Mouse (Mus musculus): ENCODE results near the gene Nod1.

Gene Nod1

DNA sequence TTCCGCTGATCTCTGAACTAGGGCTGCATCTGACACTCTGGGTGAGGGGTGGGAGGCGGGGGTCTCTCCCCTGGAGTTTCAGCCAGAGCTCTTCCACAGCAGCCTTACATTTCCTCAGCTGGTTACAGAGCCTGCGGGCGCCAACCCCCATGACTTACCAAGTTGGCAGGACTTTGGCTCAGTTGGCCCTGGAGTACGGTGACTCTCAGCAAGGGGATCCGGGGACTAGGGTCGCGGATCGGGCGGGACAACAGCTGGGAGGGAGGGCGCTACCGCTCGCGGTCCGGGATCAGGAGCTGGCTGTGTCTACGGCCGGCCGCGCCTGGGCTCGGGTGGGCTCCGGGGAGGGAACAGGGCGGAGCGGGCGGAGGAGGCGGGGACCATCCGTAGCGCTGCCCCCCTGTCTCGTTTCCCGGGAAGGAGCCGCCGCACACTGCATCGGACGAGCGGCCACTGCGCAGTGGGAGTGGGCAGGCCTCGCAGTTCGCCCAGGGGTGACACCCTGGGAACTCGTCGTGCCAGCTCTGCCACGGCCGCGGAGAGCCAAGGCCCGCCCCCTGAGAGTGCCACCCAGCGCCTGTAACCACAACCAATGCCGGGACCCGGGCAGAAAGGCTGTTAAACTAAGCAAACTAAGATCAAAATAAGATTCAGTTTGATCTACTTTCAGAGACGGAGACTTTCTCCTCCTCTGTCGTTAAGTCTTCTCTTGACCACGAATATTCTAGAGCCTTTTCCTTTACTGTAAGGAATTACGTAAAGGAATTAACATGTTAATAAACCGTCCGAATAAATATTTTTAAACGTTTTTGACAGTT lies at the start of gene Nod1:
Gene Nod1 (minus strand): TSS at position 502 of the 818 bp plus-strand sequence.
- DNase-seq (ENCODE audit: low read depth, low spot score), result no peak

- no peak for DNase-seq (ENCODE audit: low read depth, low spot score)
Observed at GRCm38 (mm10) chr6:55021806-55022205, 49.4 kb upstream of the Nod1 start.

DNA sequence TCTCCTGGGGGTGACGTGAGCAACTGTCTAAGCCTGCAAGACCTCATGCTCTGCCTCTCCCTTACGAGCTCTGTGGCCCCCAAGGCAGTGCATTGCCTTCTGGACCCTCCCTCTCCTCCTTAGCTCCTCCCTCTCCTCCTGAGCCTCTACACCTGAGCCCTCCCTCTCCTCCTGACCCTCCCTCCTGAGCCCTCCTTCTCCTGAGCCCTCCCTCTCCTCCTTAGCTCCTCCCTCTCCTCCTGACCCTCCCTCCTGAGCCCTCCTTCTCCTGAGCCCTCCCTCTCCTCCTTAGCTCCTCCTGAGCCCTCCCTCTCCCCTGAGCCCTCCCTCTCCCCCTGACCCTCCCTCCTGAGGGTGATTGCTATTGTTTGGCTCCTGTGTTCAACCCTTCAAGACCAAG lies 46.0 kb upstream of the Nod1 start:
- no peak for DNase-seq (ENCODE audit: low read depth, low spot score)

DNA sequence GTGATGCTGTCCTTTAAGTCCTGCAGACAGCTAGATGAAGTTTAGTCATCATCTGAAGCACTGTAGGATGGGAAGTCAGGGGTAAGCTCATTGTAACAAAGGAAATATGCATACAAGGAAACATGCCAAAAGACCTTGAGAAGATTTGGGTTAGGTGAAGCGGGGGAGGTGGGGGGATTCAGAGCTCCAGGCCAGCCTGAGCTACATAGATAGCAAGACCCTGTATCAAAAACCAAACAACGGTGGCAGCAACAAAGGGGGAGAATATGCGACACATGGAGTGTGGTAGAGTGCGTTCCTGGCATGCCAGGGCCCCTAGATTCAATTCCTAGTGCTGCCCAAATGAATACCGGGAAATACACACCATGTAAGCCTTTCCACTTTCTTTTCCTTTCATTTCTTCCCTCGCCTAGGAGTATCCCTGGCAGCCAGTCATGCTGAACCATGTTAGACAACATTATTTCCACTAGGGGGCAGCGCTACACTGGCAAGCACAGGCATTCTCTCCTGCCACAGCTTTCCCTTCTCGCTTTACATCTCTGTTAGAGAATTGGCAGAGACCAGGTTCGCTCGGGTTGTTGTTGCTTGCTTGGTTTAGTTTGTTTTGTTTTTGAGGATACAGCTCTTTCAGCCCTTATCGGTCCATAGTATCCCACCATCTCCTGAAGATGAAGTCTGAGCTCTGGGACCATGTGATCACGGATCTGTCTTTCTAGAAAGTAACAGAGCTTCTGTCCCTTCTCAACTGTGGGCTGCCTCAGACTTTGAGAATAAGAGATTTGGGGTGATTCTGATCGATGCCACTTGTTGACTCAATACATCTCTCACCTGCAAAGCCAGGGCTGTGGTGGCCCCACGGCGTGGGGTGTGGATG lies 44.5 kb upstream of the Nod1 start:
- peak; percentile 68 for DNase-seq (ENCODE audit: low read depth, low spot score)

DNA sequence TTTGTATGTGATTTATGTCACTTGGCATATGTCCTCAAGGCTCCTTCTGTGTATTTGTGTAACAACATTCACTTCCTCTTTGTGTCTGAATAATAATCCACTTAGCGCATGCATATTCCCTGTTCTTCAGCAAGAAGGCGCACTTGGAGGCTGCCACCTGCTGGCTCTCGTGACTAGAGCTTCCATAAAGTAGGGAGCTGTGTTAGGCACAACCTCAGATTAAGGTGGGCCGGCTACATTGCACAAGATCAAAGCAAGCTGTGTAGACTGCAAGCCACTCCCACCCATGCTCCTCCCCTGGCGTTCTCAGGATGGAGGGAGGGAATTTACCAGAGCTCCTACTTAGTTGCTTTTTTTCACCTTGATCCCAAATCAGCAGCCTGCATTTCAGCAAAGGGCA lies 43.8 kb upstream of the Nod1 start:
- DNase-seq (ENCODE audit: low read depth, low spot score), result no peak

GRCm38 (mm10) chr6:55014184-55014583 lies 41.8 kb upstream of the Nod1 start:
- DNase-seq (ENCODE audit: low read depth, low spot score), result no peak

- no peak for DNase-seq (ENCODE audit: low read depth, low spot score)
Observed at GRCm38 (mm10) chr6:55012516-55012915, 40.1 kb upstream of the Nod1 start.

DNA sequence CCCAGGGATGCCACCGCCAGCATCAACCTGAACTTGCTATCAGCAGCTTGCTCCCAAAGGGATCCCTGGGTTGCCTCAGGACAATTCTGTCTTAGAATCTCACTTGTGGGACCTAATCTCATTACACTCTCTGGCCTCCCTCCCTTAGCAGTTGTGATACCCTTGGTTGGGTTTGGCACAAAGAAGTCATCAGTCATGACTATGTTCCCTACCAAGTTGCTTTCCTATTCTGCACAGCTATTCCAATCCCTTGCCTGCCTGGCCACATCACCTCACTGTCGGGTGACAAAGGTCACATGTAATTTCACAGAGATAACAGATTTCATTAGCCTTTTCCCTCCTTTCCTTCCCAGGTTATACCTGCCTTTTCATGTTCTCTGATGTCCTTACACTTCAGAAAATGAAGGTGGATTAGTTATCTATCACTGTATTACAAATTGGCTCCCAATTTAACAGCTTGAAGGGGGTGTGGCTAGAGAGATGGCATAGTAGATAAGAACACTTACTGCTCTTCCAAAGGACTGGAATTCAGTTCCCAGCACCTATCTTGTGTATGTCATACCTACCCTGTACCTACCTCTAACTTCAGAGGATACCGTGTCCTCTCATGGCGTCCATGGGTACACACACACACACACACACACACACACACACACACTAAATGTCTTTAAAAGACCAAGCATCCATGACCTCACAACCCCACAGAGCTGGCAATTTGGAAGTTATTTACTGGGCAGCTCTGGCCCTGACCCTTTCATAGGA lies 38.1 kb upstream of the Nod1 start:
- DNase-seq (ENCODE audit: low read depth, low spot score), result no peak

DNA sequence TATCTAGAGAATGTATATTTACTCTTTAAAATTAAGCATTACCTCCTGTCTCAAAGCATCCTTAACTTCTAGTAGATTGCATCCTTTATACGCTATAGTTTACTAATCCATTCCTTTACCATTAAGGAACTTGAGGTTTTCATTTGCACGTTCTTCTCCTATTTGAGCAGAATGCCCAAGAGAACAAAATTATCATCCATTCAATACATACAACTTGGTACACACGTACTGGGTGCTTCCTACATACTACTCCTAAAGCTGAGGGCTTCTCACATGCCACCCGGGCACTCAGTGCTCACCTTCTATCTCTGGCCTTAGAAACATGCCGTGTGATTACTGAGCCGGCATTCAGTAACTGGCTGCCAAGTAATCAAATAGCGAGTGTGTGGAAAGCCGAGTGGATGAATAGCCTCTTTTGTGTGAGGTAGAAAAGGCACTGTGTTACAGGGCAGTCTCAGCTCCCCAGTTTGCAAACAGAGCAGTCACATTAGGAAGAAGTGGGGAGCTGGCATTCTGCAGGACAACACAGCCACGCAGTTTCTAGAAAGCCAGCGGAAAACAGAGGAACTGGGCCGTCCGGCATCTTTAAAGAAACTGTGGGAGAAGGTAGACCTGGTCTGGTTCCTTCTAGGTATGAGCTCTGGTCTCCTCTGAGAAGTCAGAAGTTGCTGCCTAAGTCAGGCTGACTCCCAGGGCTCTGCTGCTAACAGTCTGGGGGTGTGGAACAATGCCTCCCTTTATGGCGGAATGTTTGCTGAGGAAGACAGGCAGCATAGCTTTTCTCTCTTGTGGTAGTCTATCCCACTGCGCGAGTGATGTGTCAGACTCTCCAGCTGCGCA lies 37.2 kb upstream of the Nod1 start:
- DNase-seq (ENCODE audit: low read depth, low spot score), result no peak

- no peak for DNase-seq (ENCODE audit: low read depth, low spot score)
Observed at GRCm38 (mm10) chr6:55008401-55008800, 36.0 kb upstream of the Nod1 start.

DNA sequence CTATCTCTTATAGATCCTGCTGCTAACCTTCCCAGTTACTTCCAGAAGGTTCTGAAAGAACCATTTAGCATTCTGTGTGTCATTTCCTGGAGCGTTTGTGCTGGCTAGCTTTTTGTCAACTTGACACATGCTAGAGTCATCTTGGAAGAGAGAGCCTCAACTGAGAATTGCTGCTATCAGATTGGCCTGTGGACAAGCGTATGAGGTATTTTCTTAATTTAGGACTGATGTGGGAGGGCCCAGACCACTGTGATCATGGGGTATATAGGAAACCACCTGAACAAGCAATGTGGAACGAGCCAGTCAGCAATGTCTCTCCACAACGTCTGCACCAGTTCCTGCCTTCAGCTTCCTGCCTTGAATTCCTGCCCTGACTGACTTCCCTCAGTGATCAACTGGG lies 31.1 kb upstream of the Nod1 start:
- no peak for DNase-seq (ENCODE audit: low read depth, low spot score)

GRCm38 (mm10) chr6:55002438-55002837 lies 30.0 kb upstream of the Nod1 start:
- DNase-seq (ENCODE audit: low read depth, low spot score), result no peak

- DNase-seq (ENCODE audit: low read depth, low spot score), result no peak
Observed at GRCm38 (mm10) chr6:55001320-55001719, 28.9 kb upstream of the Nod1 start.

DNA sequence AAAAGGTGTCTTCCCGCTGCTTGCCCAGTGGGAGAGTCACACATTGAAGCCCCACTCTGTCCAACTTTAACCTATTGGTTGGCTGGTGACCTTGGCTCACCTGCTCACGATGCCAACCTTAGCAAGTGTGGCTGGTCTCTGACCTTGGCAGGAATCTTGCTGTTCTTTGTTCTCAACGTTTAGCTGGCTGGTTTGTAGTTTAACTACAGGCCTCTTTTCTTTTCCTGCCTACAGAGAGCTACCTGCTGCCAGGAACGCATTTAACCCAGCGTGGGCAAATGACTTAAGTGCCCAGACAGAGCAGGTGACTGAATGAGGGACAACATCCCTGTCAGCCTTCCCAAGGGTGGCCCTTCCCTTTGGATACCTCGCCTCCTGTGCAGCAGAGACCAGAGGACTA lies 25.3 kb upstream of the Nod1 start:
- DNase-seq (ENCODE audit: low read depth, low spot score), result no peak

GRCm38 (mm10) chr6:54996361-54996760 lies 23.9 kb upstream of the Nod1 start:
- DNase-seq (ENCODE audit: low read depth, low spot score), result no peak

DNA sequence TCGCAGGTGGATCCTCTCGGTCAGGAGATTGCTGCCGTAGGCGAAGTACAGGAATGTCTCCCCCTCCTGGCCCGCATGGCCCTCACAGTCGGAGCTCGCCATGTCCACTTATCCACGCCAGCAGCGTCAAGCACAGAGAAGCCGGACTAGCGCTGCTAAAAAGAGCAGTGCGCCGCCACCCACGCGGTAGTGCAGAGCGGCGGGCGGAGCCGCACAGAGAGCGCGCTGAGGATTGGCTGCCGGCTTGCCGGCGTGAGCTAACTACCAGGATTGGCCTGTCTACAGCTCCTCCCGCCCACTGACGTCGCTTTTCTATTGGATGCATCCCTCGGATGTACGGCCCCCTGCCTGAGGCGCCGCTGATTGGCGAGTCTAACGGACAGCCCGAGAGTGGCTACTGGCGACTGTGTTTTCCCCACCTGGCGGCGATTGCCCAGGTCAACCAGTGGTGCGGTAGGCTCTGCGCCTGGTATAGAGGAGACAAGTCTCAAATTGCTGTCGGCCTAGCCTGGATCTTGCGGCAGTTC lies 20.4 kb upstream of the Nod1 start, which contains the start of gene Ggct:
Gene Ggct (minus strand): TSS at position 217 of the 527 bp plus-strand sequence.
- peak; percentile 91 for DNase-seq (ENCODE audit: low read depth, low spot score)

GRCm38 (mm10) chr6:54992141-54992540 lies 19.7 kb upstream of the Nod1 start:
- DNase-seq (ENCODE audit: low read depth, low spot score), result no peak

DNA sequence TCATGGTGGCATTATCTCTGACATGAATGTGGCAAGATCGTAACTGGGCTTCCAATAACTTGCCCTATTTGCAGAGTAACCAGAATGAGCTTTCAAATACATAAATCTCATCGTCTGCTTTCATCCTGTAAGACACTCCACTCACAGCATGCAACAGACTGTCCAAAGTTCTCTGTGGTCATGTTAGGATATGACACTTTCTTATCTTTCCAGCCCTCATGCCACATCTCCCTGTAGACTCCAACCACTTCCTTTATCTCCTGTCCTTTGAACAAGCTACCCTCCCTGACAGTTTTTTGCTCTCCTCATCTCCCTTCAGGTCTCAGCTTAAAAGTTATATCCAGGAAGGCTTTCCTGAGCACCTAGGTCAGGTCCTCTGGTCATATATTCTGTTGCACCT lies 18.8 kb upstream of the Nod1 start:
- no peak for DNase-seq (ENCODE audit: low read depth, low spot score)

- DNase-seq (ENCODE audit: low read depth, low spot score), result no peak
Observed at GRCm38 (mm10) chr6:54988141-54988540, 15.7 kb upstream of the Nod1 start.

GRCm38 (mm10) chr6:54984096-54984495 lies 11.7 kb upstream of the Nod1 start:
- no peak for DNase-seq (ENCODE audit: low read depth, low spot score)

Measured in brain, embryonic 18.5 days (tissue).